Mouse (Mus musculus) megakaryocyte, embryonic 14.5 days (primary cell): ENCODE measurements around the gene Htra2.

ENCODE experiments used
- FLI1 ChIP-seq: IDR thresholded peaks from 2 replicates; pipeline ENCODE4 v1.6.1; 2012; ENCODE audit warnings: low read length, inconsistent platforms, mixed read lengths
- GATA1 ChIP-seq: IDR thresholded peaks from 3 replicates; pipeline ENCODE4 v1.6.1; 2012; ENCODE audit warnings: mixed read lengths, low read length, inconsistent platforms, borderline replicate concordance

- TF ChIP-seq FLI1: no peak
- no peak for TF ChIP-seq GATA1
These were observed 23.0 kb downstream of the Htra2 start for GRCm38 (mm10) chr6:83031921-83032590.
